Mouse (Mus musculus): ENCODE measurements around the gene St6galnac5.

The St6galnac5 gene

GRCm38 (mm10) chr3:152874431-152875355 lies 107.4 kb downstream of the St6galnac5 start:
- in situ Hi-C loops (cut with MboI, MseI), result no loop called here

- in situ Hi-C loops (cut with MboI, MseI), result no loop called here
Observed at GRCm38 (mm10) chr3:152872596-152872995, 109.5 kb downstream of the St6galnac5 start.

DNA sequence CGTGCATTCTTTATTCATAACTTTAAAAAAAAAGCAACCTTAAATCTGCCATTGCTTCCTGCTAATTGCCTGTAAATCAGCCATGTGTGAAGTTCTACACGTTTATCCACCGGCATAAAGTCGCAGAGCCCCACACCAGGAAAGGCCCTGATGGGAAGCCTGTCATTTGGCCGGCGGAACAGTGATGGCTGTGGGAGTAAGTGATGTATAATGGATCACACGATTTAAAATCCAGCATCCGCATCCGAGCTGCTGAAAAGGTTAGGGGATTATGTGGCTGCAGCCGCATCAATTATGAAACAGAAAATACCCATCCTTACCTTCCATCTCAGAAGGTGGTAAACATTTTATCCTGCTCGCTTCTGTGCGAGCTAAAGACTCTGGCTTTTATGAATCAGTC lies 110.0 kb downstream of the St6galnac5 start:
- in situ Hi-C loops (cut with MboI, MseI), result no loop called here

DNA sequence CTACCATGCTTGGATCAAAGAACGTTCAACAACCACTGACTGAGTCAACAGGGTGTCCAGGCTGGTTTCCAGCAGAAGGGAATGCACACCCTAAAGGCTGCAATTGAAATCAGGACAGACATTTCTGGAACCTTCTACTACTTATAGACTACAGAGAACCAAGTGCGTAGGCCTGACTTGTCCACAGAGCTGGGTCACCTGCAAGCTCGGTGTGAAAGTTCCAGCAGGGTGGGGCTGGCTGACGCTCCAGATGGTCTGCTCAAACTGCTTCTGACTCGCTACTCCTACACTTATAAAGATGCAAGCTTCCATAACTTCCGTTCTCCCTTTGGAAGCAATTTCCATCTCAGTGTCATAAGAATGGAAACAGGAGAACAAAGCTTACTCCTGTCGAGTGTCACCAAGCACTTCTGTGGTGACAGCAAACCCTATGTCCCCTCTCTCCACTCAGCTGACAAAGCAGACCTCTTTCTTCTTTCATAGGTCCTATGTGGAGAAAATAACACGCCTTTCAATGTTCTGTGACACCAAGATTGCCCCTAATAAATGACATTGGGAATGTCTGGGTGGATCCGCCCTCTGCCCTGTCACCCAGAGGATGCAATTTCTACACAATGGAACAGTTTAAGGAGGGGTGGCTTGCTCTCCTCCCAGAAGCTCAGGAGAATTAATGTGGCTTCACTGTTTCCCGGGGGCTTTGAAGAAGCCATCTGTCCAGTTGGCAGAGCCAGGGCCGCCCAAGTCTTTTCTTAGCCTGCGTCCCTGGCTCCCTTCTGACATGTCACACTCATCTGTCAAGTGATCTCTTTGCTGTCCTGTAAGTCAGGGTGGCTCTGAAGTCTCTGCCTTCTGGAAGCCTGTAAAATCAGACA lies 114.2 kb downstream of the St6galnac5 start:
- in situ Hi-C loops (cut with MboI, MseI), result no loop called here

- in situ Hi-C loops (cut with MboI, MseI), result no loop called here
Observed at GRCm38 (mm10) chr3:152866035-152866965, 115.7 kb downstream of the St6galnac5 start.

DNA sequence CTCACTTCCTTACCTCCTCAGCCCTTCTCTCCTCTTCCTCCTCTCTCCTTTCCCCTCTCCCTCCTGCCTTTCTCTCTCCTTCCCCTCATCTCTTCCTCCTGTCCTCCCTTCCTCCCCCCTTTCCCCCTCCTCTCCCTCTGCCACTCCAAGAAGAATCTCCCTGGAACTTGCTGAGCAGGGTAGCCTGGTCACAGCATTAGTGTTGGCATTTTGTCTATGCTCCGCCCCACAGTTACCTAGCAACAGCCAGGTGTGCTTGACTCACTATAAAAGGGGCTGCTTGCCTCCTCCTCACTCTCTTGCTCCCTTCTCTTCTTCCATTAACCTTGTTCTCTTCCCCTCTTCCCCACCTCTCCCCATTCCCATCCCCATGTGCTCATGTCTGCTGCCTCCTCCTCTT lies 120.1 kb downstream of the St6galnac5 start:
- in situ Hi-C loops (cut with MboI, MseI), result no loop called here

GRCm38 (mm10) chr3:152861450-152861849 lies 120.6 kb downstream of the St6galnac5 start:
- in situ Hi-C loops (cut with MboI, MseI), result no loop called here

DNA sequence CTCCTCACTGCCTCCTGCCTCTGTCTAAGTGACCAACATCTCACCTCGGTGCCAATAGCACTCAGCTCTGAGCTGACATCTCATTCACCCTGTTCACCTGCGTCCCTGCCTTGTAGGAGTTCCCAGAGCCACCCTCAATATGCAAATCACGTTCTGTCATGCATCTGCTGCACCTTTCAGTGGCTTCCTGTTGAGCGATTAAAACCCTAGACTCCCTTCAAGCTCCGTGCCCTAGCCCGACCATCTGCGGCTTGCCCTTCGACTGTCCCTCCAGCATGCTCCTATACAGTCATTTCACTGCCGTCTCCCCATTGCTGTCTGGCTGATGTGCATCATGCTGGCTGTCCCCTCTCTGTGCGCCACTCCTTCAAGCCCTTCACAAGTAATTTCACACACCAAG lies 126.0 kb downstream of the St6galnac5 start:
- in situ Hi-C loops (cut with MboI, MseI), result no loop called here

DNA sequence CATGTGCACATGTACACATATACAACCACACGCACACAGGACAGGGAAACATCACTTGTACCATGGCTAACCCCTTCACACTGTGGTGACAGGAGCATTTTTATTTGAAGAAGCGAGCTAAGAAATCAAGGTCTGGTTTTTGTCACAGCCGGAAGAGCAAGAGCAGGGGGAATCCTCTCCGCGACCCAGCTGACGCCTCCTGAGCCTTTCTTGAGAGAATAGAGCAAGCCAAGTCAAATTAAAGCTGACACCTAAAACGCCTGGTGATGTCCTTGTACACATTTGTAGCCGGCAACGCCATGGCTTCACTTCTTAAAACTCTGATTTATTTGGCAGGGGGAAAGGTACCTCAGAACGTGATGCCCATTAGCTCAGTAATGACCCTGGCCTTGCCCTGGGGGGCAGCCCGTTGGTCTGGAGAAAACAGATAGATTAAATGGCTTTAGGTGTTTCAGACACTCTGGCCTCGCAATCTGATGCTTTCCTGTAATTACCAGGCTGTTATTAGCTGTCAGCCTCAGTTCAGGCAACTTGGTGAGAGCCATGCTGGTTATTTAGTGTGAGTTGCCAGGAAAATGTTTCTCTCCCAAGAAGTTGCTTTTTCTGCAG lies 126.9 kb downstream of the St6galnac5 start:
- in situ Hi-C loops (cut with MboI, MseI), result no loop called here

GRCm38 (mm10) chr3:152843925-152844324 lies 138.1 kb downstream of the St6galnac5 start:
- in situ Hi-C loops (cut with MboI, MseI), result no loop called here

GRCm38 (mm10) chr3:152842648-152843047 lies 139.4 kb downstream of the St6galnac5 start:
- in situ Hi-C loops (cut with MboI, MseI), result no loop called here

DNA sequence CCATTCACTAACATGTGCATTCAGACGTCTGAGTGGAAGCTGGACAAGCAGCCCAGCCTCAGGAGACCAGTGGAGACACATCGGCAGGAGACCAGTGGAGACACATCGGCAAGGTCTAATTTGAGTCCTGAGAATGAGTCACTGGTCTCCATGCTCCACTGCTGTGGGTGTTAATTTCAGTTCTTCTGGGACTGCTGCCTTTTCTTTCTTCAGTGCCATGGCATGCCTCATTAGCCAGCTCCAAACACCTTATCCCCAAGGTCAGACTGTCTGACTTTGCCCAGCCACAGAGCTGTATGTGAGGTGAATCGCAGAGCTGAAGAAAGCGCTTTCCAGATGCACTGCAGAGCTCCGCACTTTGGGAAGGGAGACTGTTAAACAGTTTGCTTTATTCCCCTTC lies 140.8 kb downstream of the St6galnac5 start:
- in situ Hi-C loops (cut with MboI, MseI), result no loop called here

DNA sequence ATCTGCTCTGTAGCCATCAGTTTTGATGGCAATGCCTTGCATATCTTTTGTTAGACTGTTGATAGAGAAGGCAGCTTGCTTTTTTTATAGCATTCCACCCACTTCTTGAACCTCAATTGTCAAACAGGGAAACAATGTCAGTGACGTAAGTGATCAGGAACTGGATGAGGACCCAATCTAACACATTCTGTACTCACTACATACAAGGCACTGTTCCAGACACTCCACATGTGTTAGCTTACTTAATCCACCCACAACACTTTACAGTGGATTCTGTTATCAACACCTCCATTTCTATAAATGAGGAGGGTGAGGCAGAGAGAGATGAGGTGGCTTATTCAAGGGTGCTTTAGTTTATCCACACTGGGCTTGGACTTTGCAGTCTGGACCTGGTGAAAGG lies 144.1 kb downstream of the St6galnac5 start:
- in situ Hi-C loops (cut with MboI, MseI), result no loop called here

- in situ Hi-C loops (cut with MboI, MseI), result no loop called here
Observed at GRCm38 (mm10) chr3:152837407-152837806, 144.6 kb downstream of the St6galnac5 start.

DNA sequence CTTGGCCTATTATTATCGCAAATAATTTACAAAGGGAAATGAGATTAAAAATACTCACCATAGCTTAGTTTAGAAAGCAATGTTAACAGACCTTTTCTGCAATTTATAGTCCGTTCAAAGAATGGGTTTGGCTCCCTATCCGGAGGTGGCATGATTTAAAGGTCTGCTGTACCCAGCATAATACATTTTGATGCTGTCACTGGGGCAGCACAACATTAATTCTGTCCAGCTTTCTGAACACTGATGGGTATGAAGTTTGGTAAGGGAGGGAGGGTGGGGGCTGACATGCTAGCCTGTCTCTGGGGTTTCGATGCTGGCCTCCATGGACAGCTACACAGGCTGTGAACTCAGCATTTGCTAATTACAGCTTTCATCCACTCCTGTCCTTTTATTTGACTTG lies 149.6 kb downstream of the St6galnac5 start:
- in situ Hi-C loops (cut with MboI, MseI), result no loop called here

DNA sequence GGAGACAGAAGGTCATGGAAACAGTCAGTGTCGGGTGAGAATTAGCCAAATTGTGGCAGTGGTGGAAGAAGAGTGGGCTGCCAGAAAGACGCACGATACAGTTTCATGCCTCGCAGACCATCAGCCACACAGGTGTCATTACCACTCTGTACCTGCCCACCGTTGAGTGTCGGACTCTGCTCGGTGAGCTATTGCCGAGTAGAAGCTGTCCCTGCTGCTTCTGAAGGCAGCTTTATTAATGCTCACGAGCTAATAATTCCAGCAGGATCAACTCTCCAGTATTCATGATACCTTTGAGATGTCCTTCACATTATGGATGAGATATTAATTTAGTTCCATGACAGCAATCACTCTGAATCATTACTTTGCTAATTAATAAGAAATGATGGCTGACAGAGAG lies 150.1 kb downstream of the St6galnac5 start:
- in situ Hi-C loops (cut with MboI, MseI), result no loop called here

DNA sequence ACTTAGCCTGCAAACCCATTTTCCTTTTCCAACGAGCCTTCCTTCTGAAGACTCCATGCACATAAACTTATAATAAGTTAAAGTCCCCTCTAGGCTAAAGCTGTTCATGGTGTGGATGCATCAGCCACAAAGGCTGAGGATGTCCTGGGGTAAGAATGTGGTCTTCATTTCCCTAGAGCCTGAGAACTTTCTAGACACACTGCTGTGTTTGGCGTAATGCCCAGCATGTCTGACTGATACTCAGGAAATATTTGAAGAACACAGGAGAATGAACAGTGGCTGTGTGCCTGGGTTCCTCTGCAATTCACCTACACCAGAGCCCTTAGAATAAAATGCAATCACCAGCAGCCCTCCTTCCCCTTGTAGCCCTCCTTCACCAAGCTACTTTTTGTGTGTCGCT lies 150.7 kb downstream of the St6galnac5 start:
- in situ Hi-C loops (cut with MboI, MseI), result no loop called here

DNA sequence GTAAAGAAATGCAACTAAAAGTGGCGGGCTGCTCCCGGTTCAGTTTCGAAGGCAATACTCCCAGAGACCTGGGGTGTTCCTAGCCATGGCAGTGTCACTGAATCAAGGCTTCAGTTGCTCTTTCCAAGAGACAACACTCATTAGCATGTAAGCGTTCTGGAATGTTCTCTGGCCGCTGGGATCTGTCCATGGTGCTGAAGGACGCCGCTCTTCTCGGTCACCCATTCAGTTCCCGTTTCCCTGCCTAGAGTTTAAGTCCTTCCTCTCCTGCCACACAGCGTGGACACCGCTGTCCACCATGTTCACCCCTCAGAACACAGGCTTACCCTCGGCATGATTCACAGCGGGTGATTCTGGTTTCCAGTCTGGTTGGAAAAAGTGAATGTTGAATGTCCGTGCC lies 160.8 kb downstream of the St6galnac5 start:
- in situ Hi-C loops (cut with MboI, MseI), result no loop called here

GRCm38 (mm10) chr3:152820406-152820805 lies 161.6 kb downstream of the St6galnac5 start:
- in situ Hi-C loops (cut with MboI, MseI), result no loop called here

- in situ Hi-C loops (cut with MboI, MseI), result no loop called here
Observed at GRCm38 (mm10) chr3:152815110-152815509, 166.9 kb downstream of the St6galnac5 start.

DNA sequence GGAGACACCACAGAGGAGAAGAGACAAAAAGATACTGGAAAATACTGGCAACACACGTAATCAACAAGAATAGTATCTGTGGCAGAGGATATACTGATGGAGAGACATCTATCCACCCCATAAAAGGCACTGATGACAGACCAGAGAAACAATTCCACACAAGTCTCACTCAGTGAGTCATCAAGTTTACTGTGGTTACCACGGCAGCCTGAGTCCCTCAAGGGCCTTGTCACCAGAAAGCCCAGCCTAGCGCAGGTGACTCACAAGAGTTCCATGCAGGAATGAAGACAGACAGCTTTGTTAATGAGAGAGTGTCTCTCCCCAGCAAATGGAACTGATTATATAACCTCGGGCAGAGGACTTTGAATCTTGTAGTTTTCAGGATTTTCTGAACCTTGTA lies 168.1 kb downstream of the St6galnac5 start:
- in situ Hi-C loops (cut with MboI, MseI), result no loop called here
